Mouse (Mus musculus): Measurements from ENCODE around the gene Tmem251.

Gene Tmem251

GRCm38 (mm10) chr12:102757055-102757688 lies 13.6 kb downstream of the Tmem251 start:
- DNase-seq (ENCODE audit: low spot score), result peak; percentile 16

GRCm38 (mm10) chr12:102757689-102758402 lies 14.3 kb downstream of the Tmem251 start, which contains the start of the genes Gm28051, Gon7 and Ubr7:
Gene Gm28051 (minus strand): TSS chr12:102757765.
Gene Gon7 (minus strand): TSS chr12:102757803.
Gene Ubr7 (plus strand): TSS chr12:102757967.
- DNase-seq (ENCODE audit: low spot score), result peak; percentile 97

GRCm38 (mm10) chr12:102758403-102758756 lies 14.8 kb downstream of the Tmem251 start, which contains the start of gene Gm20604:
Gene Gm20604 (minus strand): TSS chr12:102758672.
- no peak for DNase-seq (ENCODE audit: low spot score)

DNA sequence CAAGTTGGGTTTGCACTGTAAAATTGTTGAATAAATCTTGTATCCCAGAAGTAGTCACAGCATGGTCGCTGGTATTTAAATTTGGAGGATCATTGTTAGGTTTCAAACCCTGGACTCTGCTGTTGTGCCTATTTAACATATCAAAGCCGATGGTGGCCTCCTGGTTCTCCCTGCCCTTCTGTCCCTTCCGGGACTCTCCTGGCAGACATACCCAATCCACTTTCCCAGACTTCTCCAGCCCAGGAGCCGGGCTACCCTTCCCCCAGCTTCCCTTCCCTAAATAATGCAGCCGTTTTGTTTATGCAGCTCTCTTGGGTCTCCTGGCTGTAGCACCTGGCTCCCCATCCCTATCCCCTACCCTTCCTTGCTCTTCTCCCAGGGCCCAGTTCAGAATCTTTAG lies 15.4 kb downstream of the Tmem251 start:
- DNase-seq (ENCODE audit: low spot score), result no peak

GRCm38 (mm10) chr12:102761668-102762067 lies 18.1 kb downstream of the Tmem251 start:
- DNase-seq (ENCODE audit: low spot score), result no peak

DNA sequence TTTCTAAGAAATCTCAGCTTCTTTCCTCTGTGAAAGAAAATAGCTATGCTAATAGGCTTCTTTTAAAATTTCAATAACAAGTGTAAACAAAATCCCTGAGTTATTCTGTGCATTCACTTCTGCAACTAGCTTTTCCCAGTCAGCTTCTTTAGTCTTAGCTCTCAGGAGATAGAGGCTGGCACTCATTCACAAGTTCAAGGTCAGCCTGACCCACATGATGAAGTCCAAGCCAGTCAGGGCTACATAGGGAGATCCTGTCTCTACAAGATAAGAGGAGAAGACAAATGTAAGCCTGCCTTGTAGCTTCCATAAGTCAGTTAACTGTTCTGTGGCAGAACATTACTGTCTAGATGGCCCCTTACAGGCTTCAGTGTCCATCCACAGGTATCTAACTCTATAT lies 20.1 kb downstream of the Tmem251 start:
- no peak for DNase-seq (ENCODE audit: low spot score)

DNA sequence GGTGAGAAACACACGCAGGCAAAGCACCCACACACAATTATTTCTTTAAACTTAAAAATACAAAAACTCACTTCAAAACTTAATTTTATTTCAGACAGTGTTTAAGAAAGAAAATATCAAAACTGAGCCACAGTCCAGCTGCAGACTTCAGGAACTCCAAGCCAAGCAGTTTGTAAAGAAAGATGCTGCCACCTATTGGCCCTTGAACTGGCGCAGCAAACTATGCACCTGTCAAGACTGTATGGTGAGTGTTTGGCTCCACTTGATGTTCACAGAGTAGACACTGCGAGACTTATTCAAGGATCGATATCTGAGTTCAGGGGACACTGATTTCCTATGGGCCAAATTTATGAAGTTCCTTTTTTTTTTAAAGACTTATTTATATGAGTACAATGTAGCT lies 25.4 kb downstream of the Tmem251 start:
- no peak for DNase-seq (ENCODE audit: low spot score)

- DNase-seq (ENCODE audit: low spot score), result no peak
Measured at GRCm38 (mm10) chr12:102771601-102772000, 28.0 kb downstream of the Tmem251 start.

DNA sequence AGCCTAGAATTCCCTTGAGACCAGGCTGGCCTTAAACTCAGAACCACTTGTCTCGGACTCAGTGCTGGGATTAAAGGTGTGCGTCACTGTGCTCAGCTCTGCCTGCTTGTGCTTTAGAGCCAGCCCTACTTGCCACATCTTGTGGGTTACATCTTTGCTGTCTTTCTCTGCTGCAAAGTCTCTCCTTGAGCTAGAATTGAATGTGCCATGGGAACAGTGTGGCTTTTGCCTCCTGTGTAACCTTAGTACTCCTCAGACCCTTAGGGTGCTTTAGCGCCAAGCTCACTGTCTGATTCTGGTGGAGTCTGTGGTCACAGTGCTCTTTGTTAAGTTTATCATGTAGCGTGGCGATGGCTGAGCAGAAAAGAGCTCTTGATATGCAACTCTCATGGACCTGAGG lies 29.1 kb downstream of the Tmem251 start:
- no peak for DNase-seq (ENCODE audit: low spot score)

DNA sequence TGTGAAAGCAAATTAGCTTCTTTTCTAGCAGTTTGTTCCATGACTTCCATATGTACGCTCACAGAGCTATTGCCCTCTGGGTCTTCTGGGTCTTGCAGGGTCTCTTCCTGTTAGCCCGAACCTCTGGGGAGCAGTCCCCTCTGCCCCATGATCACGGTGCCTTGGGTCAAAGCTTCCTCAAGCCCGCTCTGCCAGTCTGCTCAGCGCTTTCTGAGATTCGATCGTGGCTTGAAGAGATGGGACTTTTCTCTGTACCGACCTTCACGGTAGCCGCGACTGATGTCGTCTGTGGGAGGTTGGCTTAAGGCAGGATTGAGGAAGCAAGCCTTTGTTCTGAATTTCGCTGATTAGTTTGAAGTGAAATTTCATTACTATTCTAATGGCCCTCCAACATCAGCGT lies 32.5 kb downstream of the Tmem251 start:
- DNase-seq (ENCODE audit: low spot score), result no peak

- DNase-seq (ENCODE audit: low spot score), result no peak
Measured at GRCm38 (mm10) chr12:102778151-102778550, 34.6 kb downstream of the Tmem251 start.

GRCm38 (mm10) chr12:102779452-102779851 lies 35.9 kb downstream of the Tmem251 start:
- peak; percentile 18 for DNase-seq (ENCODE audit: low spot score)

DNA sequence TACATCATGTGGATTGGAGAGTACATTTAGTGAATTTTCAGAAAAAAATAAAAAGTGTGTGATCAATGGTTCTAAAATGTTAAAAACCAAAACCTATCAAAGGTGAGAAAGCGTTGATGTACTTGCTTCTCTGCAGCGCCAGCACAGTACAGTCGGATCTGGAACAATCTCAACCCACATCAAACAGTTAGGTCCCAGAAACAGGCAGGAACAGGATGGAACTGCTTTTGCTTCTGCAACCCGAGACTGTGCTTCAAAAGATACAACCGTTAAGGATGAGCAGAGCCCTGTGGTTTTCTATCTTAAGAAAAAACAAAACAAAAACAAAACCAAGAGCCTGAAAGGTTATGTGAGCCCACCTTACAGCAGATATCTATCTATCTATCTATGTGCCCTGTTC lies 39.3 kb downstream of the Tmem251 start:
- no peak for DNase-seq (ENCODE audit: low spot score)

DNA sequence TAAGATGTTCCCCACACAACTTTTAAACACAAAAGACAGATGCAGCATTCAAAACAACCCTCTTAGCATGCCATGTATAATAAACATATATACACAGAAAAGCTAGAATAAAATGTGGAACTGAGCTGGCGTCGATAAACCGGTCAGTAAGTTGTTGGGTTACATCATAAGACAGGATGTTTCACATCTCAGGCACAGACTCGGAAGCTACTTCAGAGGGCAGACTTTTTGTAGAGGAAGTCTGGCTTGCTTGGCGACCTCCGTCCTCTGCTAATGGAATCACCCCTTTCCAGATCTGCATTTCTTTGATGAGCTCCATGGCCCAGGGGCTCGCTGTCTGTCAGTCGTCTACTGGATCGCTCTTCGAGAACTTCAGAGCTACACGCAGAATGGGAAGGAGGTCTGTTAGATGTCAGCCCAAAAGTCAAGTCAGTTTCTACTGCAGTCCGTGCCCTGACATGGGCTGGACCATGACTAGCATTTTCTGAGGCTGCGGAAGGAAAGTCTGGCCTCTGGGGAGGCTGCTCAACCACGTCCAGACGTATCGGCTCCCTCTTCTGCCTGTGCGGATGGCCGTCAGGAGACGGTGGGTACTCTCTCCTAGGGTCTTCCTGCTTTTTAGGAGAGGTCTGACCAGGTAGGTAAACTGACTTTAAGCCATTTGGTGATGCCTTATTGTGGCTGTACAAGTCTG lies 41.5 kb downstream of the Tmem251 start:
- DNase-seq (ENCODE audit: low spot score), result no peak

- no peak for DNase-seq (ENCODE audit: low spot score)
Measured at GRCm38 (mm10) chr12:102785593-102785985, 42.0 kb downstream of the Tmem251 start.

GRCm38 (mm10) chr12:102787927-102788326 lies 44.4 kb downstream of the Tmem251 start:
- no peak for DNase-seq (ENCODE audit: low spot score)
